Comparison of ENCODE assay signal across 28 mouse cellular contexts in the genomic region with DNA sequence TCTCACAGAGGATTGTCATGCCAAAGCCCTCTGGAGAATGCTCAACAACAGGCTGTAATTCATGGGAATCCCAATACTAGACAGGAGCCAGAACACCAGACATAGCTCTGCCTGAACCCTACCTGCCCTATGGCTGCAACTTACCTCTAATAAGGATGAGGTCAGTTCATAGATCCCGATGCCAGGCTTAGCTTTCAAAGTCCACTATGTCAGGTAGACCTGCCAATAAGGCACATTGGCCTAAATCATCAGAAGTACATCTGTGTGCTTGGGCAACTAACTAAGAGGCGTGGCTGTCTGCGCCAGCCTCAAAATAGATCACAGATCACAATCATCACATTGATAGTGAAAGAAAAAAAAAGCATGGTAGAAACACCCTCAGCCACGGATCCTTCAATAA. TPM values are rescaled to one million over a fixed set of nuclear protein-coding genes. Genes with fewer than 3 reads are reported as not detected.
"Had no signal": no experiment of that assay in that cellular context is flagged by ENCODE, and none has a peak within 500 bp of the region (broad histone marks: within the 10 kb centered on the region; RNA-seq: fewer than 3 reads in every experiment).

No protein-coding gene starts in this region.

- H3K9ac ChIP-seq: embryonic facial prominence, embryonic 12.5 days; forebrain, embryonic 12.5 days; forebrain, embryonic 13.5 days; forebrain, embryonic 15.5 days; forebrain, postnatal 0 days had no signal

- H3K4me1 ChIP-seq: embryonic facial prominence, embryonic 12.5 days; forebrain, embryonic 10.5 days; forebrain, embryonic 12.5 days; forebrain, embryonic 13.5 days; forebrain, embryonic 15.5 days had no signal

- H3K4me3 ChIP-seq: embryonic facial prominence, embryonic 12.5 days; erythroblast, embryonic 14.5 days; forebrain, embryonic 10.5 days; forebrain, embryonic 12.5 days; forebrain, embryonic 13.5 days; forebrain, embryonic 15.5 days; gastrocnemius, adult 2 months; heart, adult 2 months had no signal

- H3K27ac ChIP-seq: embryonic facial prominence, embryonic 12.5 days; forebrain, embryonic 10.5 days; forebrain, embryonic 12.5 days; forebrain, embryonic 13.5 days; forebrain, embryonic 15.5 days; heart, adult 2 months had no signal

- DNase-seq: cerebellum, adult 18-20 months; cerebellum, adult 2 months; cerebellum, adult 8-10 months; cerebellum, adult 9-10 months; cerebellum, adult 9-11 months; cerebellum, postnatal 10 days; cerebellum, postnatal 14 days; cerebellum, postnatal 25 days; cerebellum, postnatal 36 days; embryo, embryonic 11 days; forebrain, postnatal 0 days; gastrocnemius, adult 2 months; gastrocnemius, postnatal 10 days; gastrocnemius, postnatal 14 days; gastrocnemius, postnatal 25 days; gastrocnemius, postnatal 36 days; heart, adult 11 months; heart, adult 18-20 months; heart, adult 2 months had no signal

- H3K36me3 ChIP-seq: embryonic facial prominence, embryonic 12.5 days; forebrain, embryonic 10.5 days; forebrain, embryonic 12.5 days; forebrain, embryonic 15.5 days had no signal

- H3K9me3 ChIP-seq: embryonic facial prominence, embryonic 12.5 days; forebrain, embryonic 10.5 days; forebrain, embryonic 12.5 days; forebrain, embryonic 13.5 days; forebrain, embryonic 15.5 days had no signal

- H3K4me2 ChIP-seq: embryonic facial prominence, embryonic 12.5 days; forebrain, embryonic 12.5 days; forebrain, embryonic 13.5 days; forebrain, embryonic 15.5 days had no signal

- ATAC-seq: forebrain, embryonic 13.5 days; forebrain, embryonic 14.5 days; forebrain, embryonic 15.5 days; forebrain, embryonic 16.5 days; forebrain, postnatal 0 days had no signal

- H3K27me3 ChIP-seq: embryonic facial prominence, embryonic 12.5 days; forebrain, embryonic 12.5 days; forebrain, embryonic 13.5 days; forebrain, embryonic 15.5 days had no signal

RNA-seq across cellular contexts. Expression of a gene that starts 45.9 kb away (rescaled TPM):
- total RNA-seq: granulocyte monocyte progenitor cell, adult 5-6 weeks had no signal
- polyA plus RNA-seq: erythroblast, embryonic 14.5 days had no signal
